Mouse (Mus musculus): Measurements from ENCODE around the gene Msn.

DNA sequence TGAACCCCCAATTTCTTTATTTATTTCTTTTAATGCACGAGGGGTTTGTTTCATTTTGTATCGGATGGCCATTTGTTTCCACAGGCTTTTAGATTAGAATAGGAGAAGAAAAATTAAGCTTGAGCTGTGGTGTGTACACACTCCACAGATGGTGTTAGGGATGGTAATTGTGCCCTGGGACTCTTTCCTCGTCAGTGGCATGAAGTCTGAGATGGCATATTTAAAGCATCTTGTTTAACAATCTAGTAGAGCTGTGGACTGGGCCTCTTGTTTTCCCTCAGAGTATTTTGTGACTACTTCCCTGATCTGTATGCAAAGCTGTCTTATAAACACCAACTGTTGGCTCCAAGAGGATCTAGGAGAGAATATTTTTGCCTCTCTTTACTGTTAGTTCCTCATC lies 57.5 kb downstream of the Msn start:
- TF ChIP-seq TCF12 (IDR thresholded peaks at IDR 0.05; ENCODE audit: insufficient read depth, poor library complexity, severe bottlenecking) (no peak), POLR2A (IDR thresholded peaks at IDR 0.05; ENCODE audit: insufficient read length, low read depth) (no peak), TCF3 (IDR thresholded peaks at IDR 0.05; ENCODE audit: insufficient read length, low read depth) (no peak), MAX (IDR thresholded peaks at IDR 0.05; ENCODE audit: low read depth) (no peak), SRF (IDR thresholded peaks at IDR 0.05; ENCODE audit: control insufficient read depth, insufficient read length, low read depth) (no peak), MYOG (IDR thresholded peaks at IDR 0.05; ENCODE audit: control insufficient read depth in 1 of 3, insufficient read depth in 1 of 3, insufficient read length in 2 of 3, low read depth in 2 of 3) (no peak)
